23 mouse cellular contexts compared by ENCODE assay signal in genomic region chr14:122368501-122368900, GRCm38 (mm10).
DNase-seq lines count a peak whose midpoint lies in the region; ATAC-seq lines count a peak whose summit lies in the region.
"Had no signal": no experiment of that assay in that cellular context is flagged by ENCODE, and none has a peak within 500 bp of the region (broad histone marks: within the 10 kb centered on the region; RNA-seq: fewer than 3 reads in every experiment).

No protein-coding gene starts in this region.

- peak; percentile 48 for DNase-seq in heart, adult 11 months
- peak; percentile 13 for DNase-seq in 3134 (ENCODE audit: extremely low read depth, insufficient read length, low spot score)
- DNase-seq in Muller cell, postnatal 12 days (ENCODE audit: inconsistent ontology term), result peak; percentile 67
- DNase-seq in fibroblast of lung, adult 2 months (ENCODE audit: low read depth), result peak; percentile 63
- DNase-seq in thymus, postnatal 0 days (ENCODE audit: low spot score), result no peak
- DNase-seq: adrenal gland, adult 2 months; adrenal gland, postnatal 25 days; B cell, adult 2 months; cerebellum, postnatal 14 days; embryo, embryonic 11 days; gastrocnemius, postnatal 36 days; heart, adult 18-20 months; heart, postnatal 14 days; kidney, adult 18-20 months had no signal

- no peaks in the 10 kb centered on the region for H3K36me3 ChIP-seq in heart, embryonic 11.5 days (ENCODE audit: control insufficient read depth, insufficient read depth, low read length)
- H3K36me3 ChIP-seq: embryonic facial prominence, embryonic 13.5 days; forebrain, embryonic 10.5 days; heart, embryonic 10.5 days; heart, embryonic 15.5 days had no signal

- H3K27ac ChIP-seq in heart, embryonic 11.5 days (ENCODE audit: low read depth, low read length), result no peak overlapping the region
- H3K27ac ChIP-seq: embryonic facial prominence, embryonic 13.5 days; forebrain, embryonic 10.5 days; heart, embryonic 10.5 days; heart, embryonic 15.5 days; hindbrain, embryonic 14.5 days had no signal

- H3K9ac ChIP-seq in heart, embryonic 11.5 days (ENCODE audit: low read depth, low read length), result no peak overlapping the region
- H3K9ac ChIP-seq: embryonic facial prominence, embryonic 13.5 days; heart, embryonic 15.5 days; hindbrain, embryonic 14.5 days had no signal

- H3K4me2 ChIP-seq in heart, embryonic 11.5 days, result no peak overlapping the region
- H3K4me2 ChIP-seq: embryonic facial prominence, embryonic 13.5 days; heart, embryonic 15.5 days; hindbrain, embryonic 14.5 days had no signal

- ATAC-seq in heart, embryonic 11.5 days (replicated peaks; ENCODE audit: insufficient number of reproducible peaks, low FRiP score, low TSS enrichment), result no peak
- ATAC-seq: CD4-positive, CD25-positive, alpha-beta regulatory T cell, adult 4 months; forebrain, embryonic 14.5 days had no signal

- H3K9me3 ChIP-seq in heart, embryonic 11.5 days (replicated peaks; ENCODE audit: control insufficient read depth, low read length), result no peaks in the 10 kb centered on the region
- H3K9me3 ChIP-seq: embryonic facial prominence, embryonic 13.5 days; forebrain, embryonic 10.5 days; G1E; heart, embryonic 10.5 days; heart, embryonic 15.5 days had no signal

- WGBS in heart, embryonic 11.5 days (ENCODE audit: insufficient replicate concordance), result 77% methylated on average over 8 of the region's 8 CpGs

- H3K4me1 ChIP-seq in heart, embryonic 11.5 days (ENCODE audit: control insufficient read depth, insufficient read depth, low read length), result no peaks in the 10 kb centered on the region
- H3K4me1 ChIP-seq: heart, embryonic 10.5 days; heart, embryonic 15.5 days had no signal

- H3K27me3 ChIP-seq in heart, embryonic 11.5 days (ENCODE audit: control insufficient read depth, insufficient read depth, low read length), result no peaks in the 10 kb centered on the region; the same call in 1 of the 2 replicates
- H3K27me3 ChIP-seq: heart, embryonic 15.5 days had no signal

- no peak overlapping the region for H3K4me3 ChIP-seq in heart, embryonic 11.5 days (ENCODE audit: low read depth, low read length)
- H3K4me3 ChIP-seq: embryonic facial prominence, embryonic 13.5 days; forebrain, embryonic 10.5 days; heart, embryonic 10.5 days; heart, embryonic 15.5 days had no signal
